Mouse (Mus musculus) retina, adult 2 months (tissue): ENCODE measurements around the gene Ncf4.

Experiments
- DNase-seq: peaks from one replicate; pipeline ENCODE4 v3.0.0-alpha.2; 2012; ENCODE audit warnings: low read depth, low spot score

The Ncf4 gene

DNA sequence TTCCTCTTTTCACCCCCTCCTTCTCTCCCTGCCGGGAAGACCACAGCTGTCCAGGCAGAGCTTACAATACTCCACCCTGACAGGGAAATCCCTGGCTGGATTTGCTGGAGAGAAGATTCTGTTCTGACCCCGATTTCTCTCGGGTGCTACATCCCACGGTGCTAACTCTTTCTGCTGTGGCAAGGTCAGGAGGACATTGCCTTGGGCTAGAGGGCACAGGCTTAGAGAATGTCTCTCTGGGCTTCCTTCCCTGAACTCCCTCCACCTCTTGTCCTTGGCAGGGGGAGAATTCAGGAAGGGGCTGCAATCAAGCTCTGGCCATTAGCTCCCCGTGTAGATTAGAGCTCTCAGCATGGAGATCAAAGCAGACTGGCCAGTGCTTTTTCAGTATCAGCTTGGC is 65.3 kb downstream of the Ncf4 start:
- no peak for DNase-seq

DNA sequence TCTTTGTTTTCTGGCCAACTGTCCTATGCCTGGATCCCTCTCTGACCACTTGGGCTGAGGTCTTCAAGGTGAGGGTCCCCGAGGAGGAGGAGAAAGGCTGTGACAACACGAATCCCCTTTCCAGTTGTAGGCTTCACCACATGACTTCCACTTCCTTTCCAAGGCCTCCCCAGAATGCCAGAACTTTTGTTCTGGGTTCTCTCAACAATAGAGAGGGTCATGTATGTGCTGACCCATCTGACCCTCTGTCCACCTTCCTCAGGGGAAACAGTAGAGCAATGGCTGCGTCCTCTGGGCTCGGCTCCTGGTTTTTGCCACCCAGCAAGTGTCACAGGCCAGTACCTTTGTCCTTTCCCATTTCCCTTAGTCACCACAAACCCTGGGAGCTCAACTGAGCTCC is 66.4 kb downstream of the Ncf4 start:
- DNase-seq = no peak
